Mouse (Mus musculus): ENCODE measurements around the gene Blm. TPM values are rescaled to one million over a fixed set of nuclear protein-coding genes. Genes with fewer than 3 reads are reported as not detected.

The Blm gene
- total and polyA plus RNA-seq, 3 experiments = 24.1 to 56.2 (median 36.4) TPM

DNA sequence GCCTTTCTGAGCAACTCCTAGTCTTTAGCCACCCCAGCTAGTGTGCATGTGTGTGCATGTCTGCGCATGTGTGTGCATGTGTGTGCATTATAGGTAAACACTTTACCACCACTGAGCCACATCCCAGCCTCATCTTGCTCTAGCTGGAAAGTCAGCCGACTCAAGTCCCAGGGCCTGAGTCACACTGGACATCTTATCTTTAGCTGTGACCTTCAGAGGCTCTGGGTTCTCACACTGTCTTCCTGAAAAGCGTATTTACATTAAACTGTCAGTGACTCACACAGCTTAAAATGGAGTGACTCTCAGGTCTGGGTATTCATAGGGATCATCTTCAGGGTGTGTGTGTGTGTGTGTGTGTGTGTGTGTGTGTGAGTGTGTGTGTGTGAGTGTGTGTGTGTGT is 99.3 kb downstream of the Blm start:
- Histone ChIP-seq H3K4me2 (ENCODE audit: insufficient read depth, low read depth, poor library complexity, severe bottlenecking) (no peak overlapping the region), H3K27ac (ENCODE audit: insufficient read depth, low read depth) (no peak overlapping the region), H3K4me3 (replicated peaks in 1 of 3; ENCODE audit: low read depth in 2 of 3, low read length in 2 of 3, poor library complexity in 1 of 3) (no peak overlapping the region), H3K4me1 (ENCODE audit: control insufficient read depth in 1 of 2, insufficient read depth in 2 of 2) (peaks cover 0 to 3% of the 10 kb centered on the region in 2 experiments; a peak in 1 of 4 replicates), H3K9ac (ENCODE audit: insufficient read depth, low read depth) (no peak overlapping the region), H3K79me2 (replicated peaks; ENCODE audit: control insufficient read depth, extremely low read depth, insufficient read depth, poor library complexity, severe bottlenecking) (no peaks in the 10 kb centered on the region), H3K9me3 (replicated peaks; ENCODE audit: low read length) (no peaks in the 10 kb centered on the region), H3K27me3 (replicated peaks) (no peaks in the 10 kb centered on the region), H3K36me3 (replicated peaks in 1 of 2; ENCODE audit: control insufficient read depth in 1 of 2, insufficient read depth in 1 of 2, low read length in 1 of 2) (no peaks in the 10 kb centered on the region)
- no peak for DNase-seq (ENCODE audit: extremely low read depth)
- dilution Hi-C loops (cut with MboI; ENCODE audit: extremely low pct_ligation_motif_present, extremely low pct_unique_long_range_greater_than_20kb, low sequenced_read_pairs) (no loop called here), in situ Hi-C loops (cut with MboI; ENCODE audit: low pct_ligation_motif_present, low pct_unique_long_range_greater_than_20kb, low sequenced_read_pairs) (no loop called here)
- no peak for TF ChIP-seq EP300 (IDR thresholded peaks at IDR 0.05; ENCODE audit: low read length)
- TF ChIP-seq USF2 (conservative IDR thresholded peaks at IDR 0.05; ENCODE audit: low read depth, low read length) = no peak
- no peak for TF ChIP-seq POLR2AphosphoS2 (IDR thresholded peaks at IDR 0.05; ENCODE audit: low read depth, low read length)
- no peak for TF ChIP-seq MXI1 (IDR thresholded peaks at IDR 0.05; ENCODE audit: low read depth, low read length)
- no peak for TF ChIP-seq SMC3 (IDR thresholded peaks at IDR 0.05; ENCODE audit: low read depth, low read length)
- TF ChIP-seq CHD1 (IDR thresholded peaks at IDR 0.05; ENCODE audit: low read depth, low read length) = no peak
- TF ChIP-seq ELF1 (IDR thresholded peaks at IDR 0.05; ENCODE audit: low read depth, low read length) = no peak
- no peak for TF ChIP-seq ZKSCAN1 (IDR thresholded peaks at IDR 0.05; ENCODE audit: borderline replicate concordance, low read depth, low read length)
- no peak for TF ChIP-seq MEF2A (IDR thresholded peaks at IDR 0.05; ENCODE audit: borderline replicate concordance, low read depth, low read length)

DNA sequence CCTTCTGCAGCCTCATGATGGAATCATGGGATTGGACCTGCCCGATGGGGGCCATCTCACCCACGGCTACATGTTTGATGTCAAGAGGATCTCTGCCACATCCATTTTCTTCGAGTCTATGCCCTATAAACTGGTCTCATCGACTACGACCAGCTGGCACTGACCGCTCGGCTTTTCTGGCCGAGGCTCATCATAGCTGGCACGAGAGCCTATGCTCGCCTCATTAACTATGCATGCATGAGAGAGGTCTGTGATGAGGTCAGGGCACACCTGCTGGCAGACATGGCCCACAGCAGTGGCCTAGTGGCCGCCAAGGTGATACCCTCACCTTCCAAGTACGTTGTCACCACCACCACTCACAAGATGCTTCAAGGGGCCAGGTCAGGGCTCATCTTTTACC is 105.3 kb downstream of the Blm start:
- H3K27ac ChIP-seq (ENCODE audit: insufficient read depth, low read depth) = no peak overlapping the region
- no peaks in the 10 kb centered on the region for H3K79me2 ChIP-seq (replicated peaks; ENCODE audit: control insufficient read depth, extremely low read depth, insufficient read depth, poor library complexity, severe bottlenecking)
- peaks cover 0 to 7% of the 10 kb centered on the region in 2 experiments; a peak in 1 of 4 replicates for H3K4me1 ChIP-seq (ENCODE audit: control insufficient read depth in 1 of 2, insufficient read depth in 2 of 2)
- no peak for TF ChIP-seq MAFK (IDR thresholded peaks at IDR 0.05; ENCODE audit: insufficient replicate concordance, low read length)
- TF ChIP-seq CHD2 (IDR thresholded peaks at IDR 0.05; ENCODE audit: low read length) = no peak
- TF ChIP-seq ZNF384 (IDR thresholded peaks at IDR 0.05; ENCODE audit: low read depth, low read length) = no peak
- no peak for TF ChIP-seq POLR2AphosphoS2 (IDR thresholded peaks at IDR 0.05; ENCODE audit: low read depth, low read length)
- TF ChIP-seq JUND (conservative IDR thresholded peaks at IDR 0.05; ENCODE audit: low read depth, low read length) = no peak
- no peak for TF ChIP-seq ZC3H11A (IDR thresholded peaks at IDR 0.05; ENCODE audit: low read depth, low read length)
- TF ChIP-seq MAX (IDR thresholded peaks at IDR 0.05; ENCODE audit: low read length) = no peak
- H3K36me3 ChIP-seq (replicated peaks in 1 of 2; ENCODE audit: control insufficient read depth in 1 of 2, insufficient read depth in 1 of 2, low read length in 1 of 2) = no peaks in the 10 kb centered on the region
- no peaks in the 10 kb centered on the region for H3K27me3 ChIP-seq (replicated peaks)
- H3K4me2 ChIP-seq (ENCODE audit: insufficient read depth, low read depth, poor library complexity, severe bottlenecking) = no peak overlapping the region
- dilution Hi-C loops (cut with MboI; ENCODE audit: extremely low pct_ligation_motif_present, extremely low pct_unique_long_range_greater_than_20kb, low sequenced_read_pairs) = no loop called here
- in situ Hi-C loops (cut with MboI; ENCODE audit: low pct_ligation_motif_present, low pct_unique_long_range_greater_than_20kb, low sequenced_read_pairs) = no loop called here
- DNase-seq (ENCODE audit: extremely low read depth) = no peak
- no peak overlapping the region for H3K9ac ChIP-seq (ENCODE audit: insufficient read depth, low read depth)
- peaks cover 2% of the 10 kb centered on the region for H3K9me3 ChIP-seq (replicated peaks; ENCODE audit: low read length)
- no peak overlapping the region for H3K4me3 ChIP-seq (replicated peaks in 1 of 3; ENCODE audit: low read depth in 2 of 3, low read length in 2 of 3, poor library complexity in 1 of 3)

DNA sequence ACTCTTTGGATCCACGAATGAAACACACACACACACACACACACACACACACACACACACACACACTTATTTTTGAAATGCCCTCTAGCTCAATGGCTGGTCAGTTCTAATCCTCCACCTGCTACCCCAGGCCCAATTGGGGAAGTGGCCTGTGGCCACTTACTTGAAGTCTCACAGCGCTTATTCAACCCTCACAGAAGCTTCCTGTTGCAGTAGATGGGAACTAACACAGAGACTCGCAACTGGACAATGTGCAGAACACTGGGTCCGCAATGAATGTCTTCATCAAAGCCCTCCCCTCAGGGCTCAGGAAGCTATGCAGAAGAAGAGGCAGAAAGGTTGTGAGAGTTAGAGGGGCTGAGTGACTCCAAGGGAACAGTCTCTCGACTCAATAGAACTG is 107.2 kb downstream of the Blm start:
- Histone ChIP-seq H3K4me1 (ENCODE audit: control insufficient read depth in 1 of 2, insufficient read depth in 2 of 2) (peaks cover 0 to 4% of the 10 kb centered on the region in 2 experiments; a peak in 1 of 4 replicates), H3K4me3 (replicated peaks in 1 of 3; ENCODE audit: low read depth in 2 of 3, low read length in 2 of 3, poor library complexity in 1 of 3) (no peak overlapping the region), H3K79me2 (replicated peaks; ENCODE audit: control insufficient read depth, extremely low read depth, insufficient read depth, poor library complexity, severe bottlenecking) (no peaks in the 10 kb centered on the region), H3K27me3 (replicated peaks) (no peaks in the 10 kb centered on the region), H3K36me3 (replicated peaks in 1 of 2; ENCODE audit: control insufficient read depth in 1 of 2, insufficient read depth in 1 of 2, low read length in 1 of 2) (no peaks in the 10 kb centered on the region), H3K9me3 (replicated peaks; ENCODE audit: low read length) (peaks cover 5% of the 10 kb centered on the region), H3K9ac (ENCODE audit: insufficient read depth, low read depth) (no peak overlapping the region), H3K4me2 (ENCODE audit: insufficient read depth, low read depth, poor library complexity, severe bottlenecking) (no peak overlapping the region), H3K27ac (ENCODE audit: insufficient read depth, low read depth) (no peak overlapping the region)
- in situ Hi-C loops (cut with MboI; ENCODE audit: low pct_ligation_motif_present, low pct_unique_long_range_greater_than_20kb, low sequenced_read_pairs) = no loop called here
- no peak for DNase-seq (ENCODE audit: extremely low read depth)
- TF ChIP-seq RAD21 (IDR thresholded peaks at IDR 0.05; ENCODE audit: low read depth, low read length) = no peak
- TF ChIP-seq PAX5 (IDR thresholded peaks at IDR 0.05; ENCODE audit: low read length) = no peak
- no peak for TF ChIP-seq HCFC1 (IDR thresholded peaks at IDR 0.05; ENCODE audit: low read depth, low read length)
- no peak for TF ChIP-seq UBTF (IDR thresholded peaks at IDR 0.05; ENCODE audit: low read depth, low read length)
- no peak for TF ChIP-seq POLR2A (IDR thresholded peaks at IDR 0.05; ENCODE audit: low read depth, low read length)
- TF ChIP-seq BHLHE40 (IDR thresholded peaks at IDR 0.05; ENCODE audit: low read depth, low read length) = no peak
- TF ChIP-seq ELF1 (IDR thresholded peaks at IDR 0.05; ENCODE audit: low read depth, low read length) = no peak
- TF ChIP-seq MYC (IDR thresholded peaks at IDR 0.05; ENCODE audit: low read depth, low read length) = no peak
- TF ChIP-seq ZMIZ1 (IDR thresholded peaks at IDR 0.05; ENCODE audit: low read depth, low read length) = no peak
- no peak for TF ChIP-seq JUND (conservative IDR thresholded peaks at IDR 0.05; ENCODE audit: low read depth, low read length)
- TF ChIP-seq NRF1 (IDR thresholded peaks at IDR 0.05; ENCODE audit: low read depth, low read length) = no peak
- TF ChIP-seq CHD2 (IDR thresholded peaks at IDR 0.05; ENCODE audit: low read length) = no peak
- no peak for TF ChIP-seq ZC3H11A (IDR thresholded peaks at IDR 0.05; ENCODE audit: low read depth, low read length)
- no peak for TF ChIP-seq MXI1 (IDR thresholded peaks at IDR 0.05; ENCODE audit: low read depth, low read length)
- TF ChIP-seq ETS1 (conservative IDR thresholded peaks at IDR 0.05; ENCODE audit: low read depth, low read length) = no peak
- dilution Hi-C loops (cut with MboI; ENCODE audit: extremely low pct_ligation_motif_present, extremely low pct_unique_long_range_greater_than_20kb, low sequenced_read_pairs) = no loop called here

Measured in CH12.LX (cell line).